Mouse (Mus musculus) gastrocnemius, postnatal 4 days (tissue): ENCODE measurements around the gene Utp3. TPM values are rescaled to one million over a fixed set of nuclear protein-coding genes. Genes with fewer than 3 reads are reported as not detected.

Source experiments
- DNase-seq, 2 experiments: peaks; one replicate each; pipeline ENCODE4 v3.0.0; 2021 to 2022; ENCODE audit warnings: low spot score in 2 of 2, mixed read lengths in 2 of 2
- total RNA-seq, 2 experiments: library from RNA; stranded (reverse); gene quantifications; 2 replicates each; pipeline ENCODE4 v1.2.3; 2021

The Utp3 gene
- total RNA-seq, 2 experiments from 2014 or later = 34.1 to 35.1 TPM

- DNase-seq = no peak
Measured at GRCm38 (mm10) chr5:88566034-88566841, 12.0 kb downstream of the Utp3 start.

GRCm38 (mm10) chr5:88569541-88569940, 15.3 kb downstream of the Utp3 start:
- DNase-seq = no peak

- no peak for DNase-seq
Measured at GRCm38 (mm10) chr5:88574829-88575228, 20.6 kb downstream of the Utp3 start.

- DNase-seq = no peak
Measured at GRCm38 (mm10) chr5:88575506-88576338, 21.5 kb downstream of the Utp3 start.

GRCm38 (mm10) chr5:88580681-88581080, 26.4 kb downstream of the Utp3 start:
- no peak for DNase-seq

- DNase-seq = no peak
Measured at GRCm38 (mm10) chr5:88581343-88581742, 27.1 kb downstream of the Utp3 start.

- DNase-seq = no peak
Measured at GRCm38 (mm10) chr5:88583271-88584031, 29.2 kb downstream of the Utp3 start.

GRCm38 (mm10) chr5:88584061-88584460, 29.8 kb downstream of the Utp3 start:
- no peak for DNase-seq

GRCm38 (mm10) chr5:88586407-88587174, 32.3 kb downstream of the Utp3 start:
- no peak for DNase-seq

GRCm38 (mm10) chr5:88587211-88587934, 33.1 kb downstream of the Utp3 start:
- no peak for DNase-seq

GRCm38 (mm10) chr5:88588481-88588880, 34.2 kb downstream of the Utp3 start:
- no peak for DNase-seq

GRCm38 (mm10) chr5:88593421-88594172, 39.3 kb downstream of the Utp3 start:
- no peak for DNase-seq

- DNase-seq = no peak
Measured at GRCm38 (mm10) chr5:88594173-88594569, 39.9 kb downstream of the Utp3 start.

- no peak for DNase-seq
Measured at GRCm38 (mm10) chr5:88595537-88596455, 41.5 kb downstream of the Utp3 start.

- no peak for DNase-seq
Measured at GRCm38 (mm10) chr5:88598961-88599360, 44.7 kb downstream of the Utp3 start.

- no peak for DNase-seq
Measured at GRCm38 (mm10) chr5:88602030-88602429, 47.8 kb downstream of the Utp3 start.

- no peak for DNase-seq
Measured at GRCm38 (mm10) chr5:88602713-88603112, 48.5 kb downstream of the Utp3 start.

GRCm38 (mm10) chr5:88604046-88604445, 49.8 kb downstream of the Utp3 start:
- no peak for DNase-seq
